Mouse (Mus musculus) midbrain, postnatal 0 days (tissue): ENCODE results near the gene Cfap43. TPM values are rescaled to one million over a fixed set of nuclear protein-coding genes. Genes with fewer than 3 reads are reported as not detected.

Experiments used
- ATAC-seq: fragments of 200-750 bp; cut with Nextera tagmentation; 2 replicates; pipeline ENCODE4 v1.8.0; 2017; ENCODE audit warnings: moderate number of reproducible peaks, mild to moderate bottlenecking, moderate TSS enrichment, moderate library complexity; ENCODE audit not compliant: low FRiP score
- DNase-seq: peaks from one replicate; pipeline ENCODE4 v3.0.0-alpha.2; 2015; ENCODE audit warnings: low spot score
- H3K27ac ChIP-seq: fragments of 300-500 bp; sonication (generic); 2 replicates; pipeline ENCODE4 v1.5.1; 2014; ENCODE audit warnings: low read depth, mild to moderate bottlenecking, low read length, mixed read lengths
- H3K27me3 ChIP-seq: fragments of 300-500 bp; sonication (generic); 2 replicates; pipeline ENCODE4 v1.6.1; 2014; ENCODE audit warnings: low read length, control low read depth, mixed read lengths; ENCODE audit not compliant: insufficient read depth
- H3K36me3 ChIP-seq: fragments of 300-500 bp; sonication (generic); 2 replicates; pipeline ENCODE4 v1.6.1; 2014; ENCODE audit warnings: low read length, control low read depth, mixed read lengths; ENCODE audit not compliant: insufficient read depth
- H3K4me1 ChIP-seq: fragments of 300-500 bp; sonication (generic); 2 replicates; pipeline ENCODE4 v1.6.1; 2014; ENCODE audit warnings: mild to moderate bottlenecking, control low read depth, antibody characterized with exemption, low read length, mixed read lengths; ENCODE audit not compliant: insufficient read depth
- H3K4me2 ChIP-seq: fragments of 300-500 bp; sonication (generic); 2 replicates; pipeline ENCODE4 v1.6.1; 2014; ENCODE audit warnings: low read depth, mild to moderate bottlenecking, low read length, mixed read lengths; ENCODE audit not compliant: poor library complexity, severe bottlenecking
- H3K4me3 ChIP-seq: fragments of 300-500 bp; sonication (generic); 2 replicates; pipeline ENCODE4 v1.5.1; 2014; ENCODE audit warnings: low read depth, mild to moderate bottlenecking, low read length, moderate library complexity
- H3K9ac ChIP-seq: fragments of 300-500 bp; sonication (generic); replicated peaks from 2 replicates; pipeline ENCODE4 v1.6.1; 2014; ENCODE audit warnings: mild to moderate bottlenecking, low read length, moderate library complexity, mixed read lengths; ENCODE audit not compliant: poor library complexity, severe bottlenecking
- H3K9me3 ChIP-seq: fragments of 300-500 bp; sonication (generic); 2 replicates; pipeline ENCODE4 v1.6.1; 2016; ENCODE audit warnings: low read length, control low read depth
- CTCF ChIP-seq: IDR thresholded peaks from 2 replicates; pipeline ENCODE4 v1.5.1; 2016; ENCODE audit warnings: antibody characterized with exemption, mild to moderate bottlenecking
- WGBS: fragments of 180-500 bp; shearing (Covaris S2); extraction: QIAGEN DNeasy Blood & Tissue Kit; methylation state at CpG from one replicate; pipeline ENCODE4 v1.1.7; 2014; 5-methylcytosine and 5-hydroxymethylcytosine counted together
- polyA plus RNA-seq: library from polyadenylated mRNA; unstranded; fragments of >200 nt; fragmentation: Nextera tagmentation; extraction: Ambion mirVana; gene quantifications from 2 replicates; pipeline ENCODE4 v1.2.1, GENCODE M21; 2015
- total RNA-seq: library from RNA; depleted of rRNA; stranded (reverse); fragments of >200 nt; gene quantifications from 2 replicates; pipeline ENCODE4 v1.2.3, GENCODE M21; 2014

The Cfap43 gene
- total and polyA plus RNA-seq, 2 experiments from 2014 or later = 2.6 to 4.2 TPM

DNA sequence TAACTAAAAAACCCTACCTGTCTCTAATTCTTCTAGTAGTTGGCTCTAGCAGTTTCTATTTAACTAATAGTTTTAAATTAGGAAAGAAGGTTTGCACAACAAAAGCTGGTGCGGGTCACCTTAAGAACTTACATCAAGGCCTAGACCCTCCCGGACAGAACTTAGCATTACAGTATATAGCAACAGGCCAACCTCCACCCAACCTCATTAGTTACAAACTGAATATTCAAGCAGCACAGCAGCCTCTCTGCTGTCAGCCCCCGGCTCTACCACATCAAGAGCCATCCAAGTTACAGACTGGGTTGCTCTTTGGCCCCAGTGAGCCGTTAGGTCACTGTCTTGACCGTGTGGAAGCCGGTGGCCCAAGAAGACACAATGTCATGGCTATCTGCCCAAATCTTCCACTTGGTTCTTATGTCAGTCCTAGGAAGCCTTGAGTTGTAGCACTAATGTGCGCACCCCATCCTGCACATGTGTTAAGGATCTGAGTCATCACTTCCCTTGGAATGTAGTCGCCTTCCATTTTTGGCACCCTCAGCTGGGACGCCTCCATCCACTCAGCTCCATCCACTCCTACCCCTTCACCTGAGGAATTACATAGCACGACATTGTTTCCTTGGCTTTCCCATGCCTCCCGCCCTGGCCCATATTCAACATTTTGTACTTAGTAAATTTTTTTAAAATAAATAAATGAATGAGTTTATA, 128.6 kb downstream of the Cfap43 start:
- Histone ChIP-seq H3K4me1 (no peaks in the 10 kb centered on the region), H3K9ac (no peak overlapping the region), H3K36me3 (no peaks in the 10 kb centered on the region), H3K4me3 (no peak overlapping the region), H3K4me2 (no peak overlapping the region), H3K9me3 (no peaks in the 10 kb centered on the region), H3K27ac (no peak overlapping the region), H3K27me3 (no peaks in the 10 kb centered on the region)
- 96% methylated on average over 11 of the region's 11 CpGs for WGBS
- ATAC-seq (no peak), DNase-seq (no peak)
- no peak for TF ChIP-seq CTCF

- no peaks in the 10 kb centered on the region for H3K4me1 ChIP-seq
- ATAC-seq (no peak), DNase-seq (no peak)
- no peak overlapping the region for H3K27ac ChIP-seq
- no peak overlapping the region for H3K9ac ChIP-seq
- H3K4me3 ChIP-seq = no peak overlapping the region
- no peaks in the 10 kb centered on the region for H3K36me3 ChIP-seq
- H3K4me2 ChIP-seq = no peak overlapping the region
- no peaks in the 10 kb centered on the region for H3K9me3 ChIP-seq
- H3K27me3 ChIP-seq = no peaks in the 10 kb centered on the region
- WGBS = 91% methylated on average over 6 of the region's 6 CpGs
- TF ChIP-seq CTCF = no peak
These were observed 135.2 kb downstream of the Cfap43 start for GRCm38 (mm10) chr19:47783898-47784297.

DNA sequence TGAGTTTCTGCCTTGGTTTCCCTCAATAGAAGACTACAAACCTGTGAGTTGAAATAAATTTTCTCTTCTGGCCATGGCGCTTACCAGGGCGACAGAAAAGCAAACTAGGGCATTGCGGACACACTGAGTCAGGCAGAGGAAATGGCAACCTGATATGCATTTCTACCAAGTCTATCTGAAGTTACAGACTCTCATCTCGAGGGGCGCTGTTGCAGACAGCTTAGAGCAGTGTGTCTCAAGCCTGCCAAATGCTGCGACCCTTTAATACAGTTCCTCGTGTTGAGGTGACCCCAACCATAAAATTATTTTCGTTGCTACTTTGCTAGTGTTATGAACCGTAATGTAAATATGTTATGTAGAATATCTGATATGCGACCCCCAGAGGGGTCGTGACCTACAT, 138.1 kb downstream of the Cfap43 start:
- 0 out of 2 replicates have a peak, but pooled peaks have one; percentile 11 for TF ChIP-seq CTCF
- no peak overlapping the region for H3K27ac ChIP-seq
- 80% methylated on average over 11 of the region's 11 CpGs for WGBS
- H3K9me3 ChIP-seq = no peaks in the 10 kb centered on the region
- no peak overlapping the region for H3K4me3 ChIP-seq
- DNase-seq (no peak), ATAC-seq (no peak)
- H3K4me1 ChIP-seq = no peaks in the 10 kb centered on the region
- H3K27me3 ChIP-seq = no peaks in the 10 kb centered on the region
- H3K4me2 ChIP-seq = no peak overlapping the region
- no peak overlapping the region for H3K9ac ChIP-seq
- H3K36me3 ChIP-seq = no peaks in the 10 kb centered on the region

DNA sequence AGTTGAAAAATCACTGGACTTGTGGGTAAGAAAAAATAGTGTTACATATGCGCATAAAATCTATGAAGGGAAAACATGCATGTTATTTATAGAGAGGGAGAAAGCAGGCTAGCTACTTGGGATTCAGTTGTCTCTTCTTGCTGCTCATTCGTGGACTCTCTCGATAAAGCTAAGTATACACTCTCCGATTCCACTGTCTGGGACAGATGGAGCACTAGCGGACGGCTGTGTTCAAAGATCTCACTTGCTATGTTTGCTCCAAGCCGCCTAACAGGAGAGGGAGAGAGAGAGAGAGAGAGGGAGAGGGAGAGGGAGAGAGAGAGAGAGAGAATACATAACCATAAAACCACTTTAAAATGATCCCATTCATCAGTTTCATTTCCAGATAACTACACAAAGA, 138.9 kb downstream of the Cfap43 start:
- no peak overlapping the region for H3K4me3 ChIP-seq
- no peaks in the 10 kb centered on the region for H3K4me1 ChIP-seq
- H3K9me3 ChIP-seq = no peaks in the 10 kb centered on the region
- no peaks in the 10 kb centered on the region for H3K27me3 ChIP-seq
- TF ChIP-seq CTCF = no peak
- H3K9ac ChIP-seq = no peak overlapping the region
- H3K27ac ChIP-seq = no peak overlapping the region
- H3K4me2 ChIP-seq = no peak overlapping the region
- WGBS = 88% methylated on average over 7 of the region's 7 CpGs
- no peak for ATAC-seq
- no peak for DNase-seq
- no peaks in the 10 kb centered on the region for H3K36me3 ChIP-seq

DNA sequence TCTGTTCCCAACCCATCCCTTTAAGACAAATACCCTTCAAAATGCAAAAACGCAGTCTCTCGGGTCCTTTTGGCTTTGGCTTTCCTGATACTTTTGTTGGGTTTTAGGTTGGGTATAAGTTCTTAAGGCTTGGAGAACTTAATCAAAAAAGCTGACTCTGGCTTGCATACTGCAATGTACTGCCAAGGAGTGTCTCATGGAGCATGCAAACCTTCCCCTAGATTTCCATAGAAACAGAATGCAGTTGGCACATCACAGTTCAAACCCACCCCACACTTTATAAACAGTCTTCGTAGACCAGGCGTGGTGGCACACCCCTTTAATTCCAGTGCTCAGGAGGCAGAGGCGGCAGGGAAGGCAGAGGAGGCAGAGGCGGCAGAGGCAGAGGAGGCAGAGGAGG, 141.2 kb downstream of the Cfap43 start:
- no peaks in the 10 kb centered on the region for H3K27me3 ChIP-seq
- WGBS = 76% methylated on average over 6 of the region's 6 CpGs
- DNase-seq = no peak
- H3K9me3 ChIP-seq = no peaks in the 10 kb centered on the region
- H3K36me3 ChIP-seq = no peaks in the 10 kb centered on the region
- H3K27ac ChIP-seq = no peak overlapping the region
- H3K4me3 ChIP-seq = no peak overlapping the region
- no peak for TF ChIP-seq CTCF
- no peak overlapping the region for H3K4me2 ChIP-seq
- H3K9ac ChIP-seq = no peak overlapping the region
- H3K4me1 ChIP-seq = no peaks in the 10 kb centered on the region
- no peak for ATAC-seq

DNA sequence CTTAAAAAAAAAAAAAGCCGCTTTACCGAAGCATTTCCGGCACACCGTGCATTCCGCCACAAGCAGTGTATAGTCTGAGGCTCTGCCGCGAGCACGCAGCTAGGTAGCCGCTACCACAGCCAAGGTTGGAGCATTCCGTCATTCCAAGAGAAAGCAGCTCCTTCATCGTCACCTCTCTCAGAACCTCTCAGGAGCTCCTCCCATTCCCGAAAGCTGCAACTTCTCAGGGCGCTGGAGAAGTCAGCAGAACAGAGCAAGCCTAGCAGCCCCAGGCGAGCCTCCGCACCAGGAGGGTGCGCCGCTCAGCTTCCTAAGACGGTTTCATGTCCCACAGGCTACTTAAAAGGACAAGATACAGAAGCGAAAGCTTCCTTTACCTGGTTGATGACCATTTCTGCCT, 163.5 kb downstream of the Cfap43 start:
- TF ChIP-seq CTCF = no peak
- Histone ChIP-seq H3K36me3 (no peaks in the 10 kb centered on the region), H3K27ac (no peak overlapping the region), H3K9me3 (no peaks in the 10 kb centered on the region), H3K4me2 (no peak overlapping the region), H3K4me3 (no peak overlapping the region), H3K9ac (no peak overlapping the region), H3K4me1 (no peaks in the 10 kb centered on the region), H3K27me3 (no peaks in the 10 kb centered on the region)
- 79% methylated on average over 19 of the region's 19 CpGs for WGBS
- DNase-seq (no peak), ATAC-seq (no peak)
